Mouse (Mus musculus) intestine, embryonic 15.5 days (tissue): ENCODE data around the gene Olfr874. TPM values are rescaled to one million over a fixed set of nuclear protein-coding genes. Genes with fewer than 3 reads are reported as not detected.

Source experiments
- ATAC-seq: fragments of 200-750 bp; cut with Nextera tagmentation; 2 replicates; pipeline ENCODE4 v1.8.0; 2017; ENCODE audit warnings: moderate TSS enrichment, moderate library complexity
- H3K27ac ChIP-seq: fragments of 300-500 bp; sonication (generic); 2 replicates; pipeline ENCODE4 v1.5.1; 2015; ENCODE audit warnings: mild to moderate bottlenecking, inconsistent platforms
- H3K27me3 ChIP-seq: fragments of 300-500 bp; sonication (generic); replicated peaks from 2 replicates; pipeline ENCODE4 v1.6.1; 2015; ENCODE audit warnings: inconsistent platforms
- H3K36me3 ChIP-seq: fragments of 300-500 bp; sonication (generic); 2 replicates; pipeline ENCODE4 v1.6.1; 2015; ENCODE audit warnings: inconsistent platforms
- H3K4me1 ChIP-seq: fragments of 300-500 bp; sonication (generic); replicated peaks from 2 replicates; pipeline ENCODE4 v1.6.1; 2015; ENCODE audit warnings: inconsistent platforms
- H3K4me2 ChIP-seq: fragments of 300-500 bp; sonication (generic); replicated peaks from 2 replicates; pipeline ENCODE4 v1.6.1; 2015; ENCODE audit warnings: mild to moderate bottlenecking, inconsistent platforms
- H3K4me3 ChIP-seq: fragments of 300-500 bp; sonication (generic); replicated peaks from 2 replicates; pipeline ENCODE4 v1.5.1; 2015; ENCODE audit warnings: inconsistent platforms
- H3K9ac ChIP-seq: fragments of 300-500 bp; sonication (generic); 2 replicates; pipeline ENCODE4 v1.6.1; 2015; ENCODE audit warnings: inconsistent platforms
- H3K9me3 ChIP-seq: fragments of 300-500 bp; sonication (generic); 2 replicates; pipeline ENCODE4 v1.6.1; 2016; ENCODE audit warnings: inconsistent platforms
- WGBS: fragments of 180-500 bp; shearing (Covaris S2); methylation state at CpG from one replicate; pipeline ENCODE4 v1.1.7; 2015; 5-methylcytosine and 5-hydroxymethylcytosine counted together
- polyA plus RNA-seq: library from polyadenylated mRNA; unstranded; fragments of >200 nt; fragmentation: Nextera tagmentation; extraction: Ambion mirVana; gene quantifications from 2 replicates; pipeline ENCODE4 v1.2.1, GENCODE M21; 2015

Gene Olfr874
- polyA plus RNA-seq, 1 experiment from 2014 or later, result not detected

GRCm38 (mm10) chr9:37786411-37786810 is 41.5 kb downstream of the Olfr874 start:
- H3K4me3 ChIP-seq, result no peak overlapping the region
- 65% methylated on average over 2 of the region's 2 CpGs for WGBS
- H3K27ac ChIP-seq, result no peak overlapping the region
- no peaks in the 10 kb centered on the region; the same call in 1 of the 2 replicates for H3K4me1 ChIP-seq
- no peak overlapping the region for H3K9ac ChIP-seq
- H3K36me3 ChIP-seq, result no peaks in the 10 kb centered on the region
- no peak overlapping the region for H3K4me2 ChIP-seq
- no peaks in the 10 kb centered on the region for H3K9me3 ChIP-seq
- ATAC-seq, result no peak
- no peaks in the 10 kb centered on the region for H3K27me3 ChIP-seq

Other genes with a start within 250 kb of the Olfr874 start
- 47.4 and 49.0 TPM in 2 replicates for gene Esam, start 217.0 kb upstream of the Olfr874 start, polyA plus RNA-seq
- 2.6 and 3.0 TPM in 2 replicates for gene Vsig2, start 205.9 kb upstream of the Olfr874 start, polyA plus RNA-seq
- 2.9 and 3.7 TPM in 2 replicates for gene Nrgn, start 192.2 kb upstream of the Olfr874 start, polyA plus RNA-seq
- 13.9 and 14.5 TPM in 2 replicates for gene Siae, start 189.4 kb upstream of the Olfr874 start, polyA plus RNA-seq
- gene Spa17, start 131.4 kb upstream of the Olfr874 start, polyA plus RNA-seq, result 3.7 and 3.8 TPM in 2 replicates
- 162 and 171 TPM in 2 replicates for gene Tbrg1, start 87.8 kb upstream of the Olfr874 start, polyA plus RNA-seq
- not detected in 2 replicates for gene Panx3, start 75.9 kb upstream of the Olfr874 start, polyA plus RNA-seq
- not detected in 2 replicates for gene Olfr160, start 28.9 kb upstream of the Olfr874 start, polyA plus RNA-seq
- not detected in 2 replicates for gene Olfr875, start 26.8 kb downstream of the Olfr874 start, polyA plus RNA-seq
- not detected in 2 replicates for gene Olfr876, start 57.9 kb downstream of the Olfr874 start, polyA plus RNA-seq
- not detected in 2 replicates for gene Olfr877, start 109.2 kb downstream of the Olfr874 start, polyA plus RNA-seq
- gene Olfr145, start 151.6 kb downstream of the Olfr874 start, polyA plus RNA-seq, result not detected in 2 replicates
- not detected in 2 replicates for gene Olfr878, start 172.7 kb downstream of the Olfr874 start, polyA plus RNA-seq
- not detected in 2 replicates for gene Olfr881, start 246.7 kb downstream of the Olfr874 start, polyA plus RNA-seq